Mouse (Mus musculus): Measurements from ENCODE around the gene Xntrpc. TPM values are rescaled to one million over a fixed set of nuclear protein-coding genes. Genes with fewer than 3 reads are reported as not detected.
A peak's percentile ranks its signal among the peaks of the same experiment; 100 is the strongest.

Xntrpc gene
- total and polyA plus RNA-seq, 2 experiments from 2014 or later = 0.31 TPM; not detected in 1

DNA sequence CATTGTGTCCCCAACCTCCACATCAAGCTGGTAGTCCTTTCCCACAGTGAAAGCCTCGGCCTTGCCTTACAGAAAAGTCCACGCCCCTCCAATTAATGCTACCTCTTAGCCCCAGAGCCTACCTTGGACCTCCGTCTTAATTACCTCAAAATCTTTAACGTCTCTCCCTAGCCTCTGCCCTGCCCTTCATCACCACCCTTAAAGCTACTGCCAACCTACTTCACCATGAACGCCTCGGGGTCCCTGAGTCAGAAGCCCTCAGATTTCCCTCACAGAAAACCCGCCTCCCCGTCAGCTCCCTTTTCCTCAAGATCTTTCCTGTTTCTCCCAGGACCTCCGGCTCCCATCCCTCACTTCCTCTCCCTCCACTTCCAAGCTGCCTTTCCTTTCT lies 863 bp upstream of the Xntrpc start:
- TF ChIP-seq CTCF (IDR thresholded peaks at IDR 0.05; ENCODE audit: low read depth) (no peak), EP300 (IDR thresholded peaks at IDR 0.05; ENCODE audit: low read depth) (no peak)
- peak overlapping the region; percentile 77 for H3K27ac ChIP-seq (ENCODE audit: low read depth)
- H3K36me3 ChIP-seq (replicated peaks; ENCODE audit: control insufficient read depth, insufficient read depth, low read length) = 0 out of 2 replicates have a peak, but pooled peaks cover 3% of the 10 kb centered on the region
- H3K9ac ChIP-seq (replicated peaks; ENCODE audit: low read depth, low read length) = peak overlapping the region; percentile 63
- DNase-seq (ENCODE audit: low spot score) (no peak), ATAC-seq (ENCODE audit: insufficient read depth, low read depth) (no peak)
- peaks cover 17% of the 10 kb centered on the region for H3K4me1 ChIP-seq (ENCODE audit: control insufficient read depth, insufficient read depth)
- H3K27me3 ChIP-seq (ENCODE audit: control insufficient read depth, insufficient read depth, low read length) = no peaks in the 10 kb centered on the region
- WGBS = under 1% methylated on average over 9 of the region's 9 CpGs
- no peaks in the 10 kb centered on the region for H3K9me3 ChIP-seq (replicated peaks; ENCODE audit: control insufficient read depth, low read length)
- H3K4me3 ChIP-seq (ENCODE audit: low read depth, low read length) = peak overlapping the region; percentile 76
- peak overlapping the region; percentile 78 for H3K4me2 ChIP-seq (ENCODE audit: low read depth, low read length)

DNA sequence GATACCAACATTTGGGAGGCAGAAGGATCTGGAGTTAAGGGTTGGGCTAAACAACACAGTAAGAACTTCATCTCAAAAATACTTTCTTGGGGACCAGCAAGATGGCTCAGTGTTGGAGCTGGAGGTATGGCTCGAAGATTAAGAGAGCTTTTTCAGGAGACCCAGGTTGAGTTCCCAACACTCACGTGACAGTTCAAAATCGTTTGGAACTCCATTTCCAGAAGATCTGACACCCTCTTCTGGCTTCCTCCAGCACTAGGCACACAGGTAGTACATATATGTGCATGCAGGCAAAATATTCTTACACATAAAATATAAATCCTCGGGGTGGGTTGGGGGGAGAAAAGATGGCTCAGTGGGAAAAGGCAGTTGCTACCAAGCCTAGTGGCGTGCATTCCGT lies 850 bp downstream of the Xntrpc start:
- 59% methylated on average over 6 of the region's 6 CpGs for WGBS
- Histone ChIP-seq H3K4me3 (ENCODE audit: low read depth, low read length) (peak overlapping the region; percentile 76), H3K36me3 (replicated peaks; ENCODE audit: control insufficient read depth, insufficient read depth, low read length) (peaks cover 14% of the 10 kb centered on the region; the same call in 1 of the 2 replicates), H3K4me1 (ENCODE audit: control insufficient read depth, insufficient read depth) (peaks cover 17% of the 10 kb centered on the region), H3K9ac (replicated peaks; ENCODE audit: low read depth, low read length) (peak overlapping the region; percentile 63; the same call in 1 of the 2 replicates), H3K4me2 (ENCODE audit: low read depth, low read length) (peak overlapping the region; percentile 78), H3K27ac (ENCODE audit: low read depth) (no peak overlapping the region), H3K9me3 (replicated peaks; ENCODE audit: control insufficient read depth, low read length) (no peaks in the 10 kb centered on the region), H3K27me3 (ENCODE audit: control insufficient read depth, insufficient read depth, low read length) (no peaks in the 10 kb centered on the region)
- ATAC-seq (ENCODE audit: insufficient read depth, low read depth) (no peak), DNase-seq (ENCODE audit: low spot score) (no peak)
- no peak for TF ChIP-seq CTCF (IDR thresholded peaks at IDR 0.05; ENCODE audit: low read depth)
- TF ChIP-seq EP300 (IDR thresholded peaks at IDR 0.05; ENCODE audit: low read depth) = no peak

DNA sequence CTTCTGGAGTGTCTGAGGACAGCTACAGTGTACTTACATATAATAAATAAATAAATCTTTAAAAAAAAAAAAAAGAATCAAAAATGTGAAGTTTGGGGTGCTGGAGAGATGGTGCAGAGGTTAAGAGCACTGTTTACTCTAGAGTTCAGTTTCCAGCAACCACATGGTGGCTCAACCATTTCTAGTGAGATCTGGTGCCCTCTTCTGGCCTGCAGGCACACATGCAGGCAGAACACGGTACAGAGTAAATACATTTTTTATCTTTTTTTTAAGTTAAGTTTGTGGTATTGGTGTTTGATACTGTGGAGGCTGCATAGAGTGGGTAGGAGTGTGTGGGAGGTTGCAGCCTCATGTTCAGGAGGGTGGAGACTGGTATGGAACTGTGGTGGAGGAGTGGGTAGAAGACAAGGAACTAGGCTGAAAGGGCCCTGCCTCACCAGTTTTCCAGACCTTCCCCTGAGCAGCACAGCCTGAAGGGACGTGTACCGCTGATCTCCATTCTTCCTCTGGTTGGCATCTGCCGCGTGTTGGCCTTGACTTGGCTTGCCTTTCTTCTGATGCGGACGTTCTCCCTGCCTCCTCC lies 11.3 kb downstream of the Xntrpc start:
- no peak for ATAC-seq (ENCODE audit: insufficient read depth, low read depth)
- no peaks in the 10 kb centered on the region for H3K9me3 ChIP-seq (replicated peaks; ENCODE audit: control insufficient read depth, low read length)
- H3K4me1 ChIP-seq (ENCODE audit: control insufficient read depth, insufficient read depth) = no peaks in the 10 kb centered on the region
- no peak overlapping the region for H3K4me2 ChIP-seq (ENCODE audit: low read depth, low read length)
- H3K9ac ChIP-seq (replicated peaks; ENCODE audit: low read depth, low read length) = no peak overlapping the region
- H3K27me3 ChIP-seq (ENCODE audit: control insufficient read depth, insufficient read depth, low read length) = no peaks in the 10 kb centered on the region
- TF ChIP-seq CTCF (IDR thresholded peaks at IDR 0.05; ENCODE audit: low read depth) = peak; percentile 49
- no peak for TF ChIP-seq EP300 (IDR thresholded peaks at IDR 0.05; ENCODE audit: low read depth)
- H3K4me3 ChIP-seq (ENCODE audit: low read depth, low read length) = no peak overlapping the region
- no peak for DNase-seq (ENCODE audit: low spot score)
- no peak overlapping the region for H3K27ac ChIP-seq (ENCODE audit: low read depth)
- peaks cover 80% of the 10 kb centered on the region for H3K36me3 ChIP-seq (replicated peaks; ENCODE audit: control insufficient read depth, insufficient read depth, low read length)
- WGBS = 82% methylated on average over 7 of the region's 7 CpGs

DNA sequence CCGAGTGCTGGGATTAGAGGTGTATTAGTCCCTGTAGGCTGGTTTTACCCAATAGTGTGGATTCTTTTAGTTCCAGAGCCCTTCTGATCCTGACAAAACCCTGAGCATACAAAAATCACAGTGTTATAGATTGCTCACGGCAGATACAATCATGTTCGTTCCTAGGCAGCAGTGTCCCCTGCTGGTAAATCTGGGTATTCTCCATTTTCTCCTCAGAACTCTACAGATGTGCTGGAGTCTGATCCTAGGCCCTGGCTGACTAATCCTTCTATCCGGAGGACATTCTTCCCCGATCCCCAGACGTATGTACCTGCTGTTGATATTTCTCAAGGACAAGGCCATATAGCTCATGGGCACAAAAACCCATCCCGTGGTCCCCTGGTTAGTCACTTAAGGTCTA lies 13.0 kb downstream of the Xntrpc start:
- Histone ChIP-seq H3K4me2 (ENCODE audit: low read depth, low read length) (no peak overlapping the region), H3K27ac (ENCODE audit: low read depth) (no peak overlapping the region), H3K36me3 (replicated peaks; ENCODE audit: control insufficient read depth, insufficient read depth, low read length) (peaks cover 78% of the 10 kb centered on the region), H3K4me1 (ENCODE audit: control insufficient read depth, insufficient read depth) (no peaks in the 10 kb centered on the region), H3K9ac (replicated peaks; ENCODE audit: low read depth, low read length) (no peak overlapping the region), H3K9me3 (replicated peaks; ENCODE audit: control insufficient read depth, low read length) (no peaks in the 10 kb centered on the region), H3K4me3 (ENCODE audit: low read depth, low read length) (no peak overlapping the region), H3K27me3 (ENCODE audit: control insufficient read depth, insufficient read depth, low read length) (no peaks in the 10 kb centered on the region)
- DNase-seq (ENCODE audit: low spot score) (no peak), ATAC-seq (ENCODE audit: insufficient read depth, low read depth) (no peak)
- 75% methylated on average over 7 of the region's 7 CpGs for WGBS
- peak; percentile 64 for TF ChIP-seq CTCF (IDR thresholded peaks at IDR 0.05; ENCODE audit: low read depth)
- TF ChIP-seq EP300 (IDR thresholded peaks at IDR 0.05; ENCODE audit: low read depth) = no peak

DNA sequence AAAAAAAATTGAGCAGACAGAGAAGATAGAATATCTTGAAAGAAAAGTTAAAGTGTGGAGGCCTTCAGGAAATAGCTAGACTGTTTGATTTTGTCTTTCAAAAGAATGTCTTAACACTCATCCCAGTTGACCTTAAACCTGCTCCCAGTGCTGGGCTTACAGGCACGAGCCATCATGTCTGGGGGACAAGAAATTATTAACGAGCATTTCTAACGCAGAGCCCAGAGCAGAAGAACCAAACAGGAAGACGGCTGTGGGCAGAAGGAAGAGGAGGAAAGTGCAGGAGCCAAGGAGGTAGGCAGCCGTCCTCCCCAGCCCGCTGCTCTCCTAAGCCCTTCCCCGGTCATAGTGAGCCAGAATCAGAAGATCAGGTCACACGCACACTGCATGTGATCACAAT lies 14.8 kb downstream of the Xntrpc start:
- Histone ChIP-seq H3K4me3 (ENCODE audit: low read depth, low read length) (no peak overlapping the region), H3K27me3 (ENCODE audit: control insufficient read depth, insufficient read depth, low read length) (no peaks in the 10 kb centered on the region), H3K4me2 (ENCODE audit: low read depth, low read length) (no peak overlapping the region), H3K27ac (ENCODE audit: low read depth) (no peak overlapping the region), H3K4me1 (ENCODE audit: control insufficient read depth, insufficient read depth) (no peaks in the 10 kb centered on the region), H3K9me3 (replicated peaks; ENCODE audit: control insufficient read depth, low read length) (no peaks in the 10 kb centered on the region), H3K9ac (replicated peaks; ENCODE audit: low read depth, low read length) (no peak overlapping the region), H3K36me3 (replicated peaks; ENCODE audit: control insufficient read depth, insufficient read depth, low read length) (peaks cover 73% of the 10 kb centered on the region)
- no peak for TF ChIP-seq EP300 (IDR thresholded peaks at IDR 0.05; ENCODE audit: low read depth)
- DNase-seq (ENCODE audit: low spot score) (no peak), ATAC-seq (ENCODE audit: insufficient read depth, low read depth) (no peak)
- WGBS = 89% methylated on average over 8 of the region's 8 CpGs

DNA sequence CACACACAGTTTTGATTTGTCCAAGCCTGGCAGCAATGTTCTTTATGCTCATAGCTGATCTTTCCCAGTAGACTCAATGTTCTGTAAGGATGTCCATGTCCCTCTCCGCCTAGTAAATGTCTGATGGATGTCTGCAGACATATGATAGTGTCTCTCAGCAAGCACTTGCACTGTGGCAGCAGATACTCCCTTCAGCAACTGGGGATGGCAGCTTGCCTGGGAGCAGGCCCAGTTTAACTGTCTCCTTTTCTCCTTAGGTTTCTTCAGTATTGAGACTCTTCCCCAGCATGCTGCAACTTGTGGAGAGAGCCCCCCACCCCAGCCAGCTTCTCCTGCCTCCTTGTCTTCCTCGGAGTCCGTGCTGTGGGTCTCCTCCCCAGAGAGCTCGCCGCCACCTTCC lies 16.3 kb downstream of the Xntrpc start:
- no peak for ATAC-seq (ENCODE audit: insufficient read depth, low read depth)
- Histone ChIP-seq H3K4me2 (ENCODE audit: low read depth, low read length) (no peak overlapping the region), H3K9ac (replicated peaks; ENCODE audit: low read depth, low read length) (no peak overlapping the region), H3K27ac (ENCODE audit: low read depth) (no peak overlapping the region), H3K36me3 (replicated peaks; ENCODE audit: control insufficient read depth, insufficient read depth, low read length) (peaks cover 62% of the 10 kb centered on the region), H3K9me3 (replicated peaks; ENCODE audit: control insufficient read depth, low read length) (no peaks in the 10 kb centered on the region), H3K4me3 (ENCODE audit: low read depth, low read length) (no peak overlapping the region), H3K27me3 (ENCODE audit: control insufficient read depth, insufficient read depth, low read length) (no peaks in the 10 kb centered on the region), H3K4me1 (ENCODE audit: control insufficient read depth, insufficient read depth) (no peaks in the 10 kb centered on the region)
- DNase-seq (ENCODE audit: low spot score) = no peak
- no peak for TF ChIP-seq EP300 (IDR thresholded peaks at IDR 0.05; ENCODE audit: low read depth)
- TF ChIP-seq CTCF (IDR thresholded peaks at IDR 0.05; ENCODE audit: low read depth) = no peak
- WGBS = 89% methylated on average over 5 of the region's 5 CpGs
